Mouse (Mus musculus): Measurements from ENCODE around the gene Snapin. TPM values are rescaled to one million over a fixed set of nuclear protein-coding genes. Genes with fewer than 3 reads are reported as not detected.

The Snapin gene
- polyA plus RNA-seq, 1 experiment from 2014 or later = 89.3 TPM

DNA sequence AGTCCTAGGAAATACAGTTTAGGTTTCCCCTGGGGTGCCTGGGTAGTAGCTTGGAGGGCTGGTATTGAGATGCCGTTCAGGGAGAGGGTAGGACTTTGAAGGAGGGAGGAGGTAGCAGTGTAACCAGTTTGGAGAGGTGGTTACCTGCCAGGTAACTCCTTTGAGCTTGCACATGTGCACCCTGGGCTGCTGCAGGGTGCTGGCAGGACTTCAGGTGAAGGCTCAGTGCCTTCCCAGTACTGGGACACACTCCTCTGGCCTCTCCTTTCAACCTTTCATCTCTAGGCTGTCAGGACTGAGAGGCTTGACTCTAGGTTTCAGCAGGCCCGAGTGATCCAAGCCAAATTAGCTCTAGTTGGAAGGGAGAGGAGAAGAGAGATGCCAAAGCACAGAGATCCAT lies 35.2 kb upstream of the Snapin start:
- H3K27me3 ChIP-seq (ENCODE audit: control insufficient read depth, insufficient read depth, low read length) = no peaks in the 10 kb centered on the region
- WGBS = 76% methylated on average over 2 of the region's 2 CpGs
- no peak overlapping the region for H3K4me3 ChIP-seq (ENCODE audit: control insufficient read depth in 1 of 2, insufficient read depth in 1 of 2, low read depth in 1 of 2, low read length in 2 of 2)
- no peaks in the 10 kb centered on the region for H3K9me3 ChIP-seq (ENCODE audit: control insufficient read depth, low read length)
- no peak overlapping the region for H3K27ac ChIP-seq (replicated peaks in 1 of 2; ENCODE audit: control insufficient read depth in 1 of 2, insufficient read depth in 1 of 2, low read depth in 2 of 2, low read length in 2 of 2)
- H3K36me3 ChIP-seq (ENCODE audit: control insufficient read depth, insufficient read depth, low read length) = peaks cover 17% of the 10 kb centered on the region; the same call in 1 of the 2 replicates
- H3K9ac ChIP-seq (ENCODE audit: low read length) = no peak overlapping the region
- no peak overlapping the region for H3K4me2 ChIP-seq (ENCODE audit: low read length)
- no peak for ATAC-seq (ENCODE audit: insufficient number of reproducible peaks, insufficient read depth, low FRiP score, low read depth)
- H3K4me1 ChIP-seq (ENCODE audit: control insufficient read depth in 2 of 2, insufficient read depth in 2 of 2, low read length in 2 of 2) = 0 out of 4 replicates have a peak, but pooled peaks cover 0 to 6% of the 10 kb centered on the region in 2 experiments

- WGBS = 49% methylated on average over 4 of the region's 4 CpGs
- Histone ChIP-seq H3K9ac (ENCODE audit: low read length) (no peak overlapping the region), H3K4me2 (ENCODE audit: low read length) (no peak overlapping the region), H3K27ac (replicated peaks in 1 of 2; ENCODE audit: control insufficient read depth in 1 of 2, insufficient read depth in 1 of 2, low read depth in 2 of 2, low read length in 2 of 2) (no peak overlapping the region), H3K4me3 (ENCODE audit: control insufficient read depth in 1 of 2, insufficient read depth in 1 of 2, low read depth in 1 of 2, low read length in 2 of 2) (no peak overlapping the region), H3K36me3 (ENCODE audit: control insufficient read depth, insufficient read depth, low read length) (peaks cover 20% of the 10 kb centered on the region; the same call in 1 of the 2 replicates), H3K27me3 (ENCODE audit: control insufficient read depth, insufficient read depth, low read length) (no peaks in the 10 kb centered on the region), H3K9me3 (ENCODE audit: control insufficient read depth, low read length) (no peaks in the 10 kb centered on the region), H3K4me1 (ENCODE audit: control insufficient read depth in 2 of 2, insufficient read depth in 2 of 2, low read length in 2 of 2) (0 out of 4 replicates have a peak, but pooled peaks cover 0 to 6% of the 10 kb centered on the region in 2 experiments)
- no peak for ATAC-seq (ENCODE audit: insufficient number of reproducible peaks, insufficient read depth, low FRiP score, low read depth)
These were observed 34.6 kb upstream of the Snapin start for GRCm38 (mm10) chr3:90525421-90525820.

- Histone ChIP-seq H3K36me3 (ENCODE audit: control insufficient read depth, insufficient read depth, low read length) (peaks cover 21% of the 10 kb centered on the region; the same call in 1 of the 2 replicates), H3K27me3 (ENCODE audit: control insufficient read depth, insufficient read depth, low read length) (no peaks in the 10 kb centered on the region), H3K9ac (ENCODE audit: low read length) (no peak overlapping the region), H3K4me2 (ENCODE audit: low read length) (no peak overlapping the region), H3K4me1 (ENCODE audit: control insufficient read depth in 2 of 2, insufficient read depth in 2 of 2, low read length in 2 of 2) (peaks cover 14 to 17% of the 10 kb centered on the region in 2 experiments), H3K4me3 (ENCODE audit: control insufficient read depth in 1 of 2, insufficient read depth in 1 of 2, low read depth in 1 of 2, low read length in 2 of 2) (no peak overlapping the region), H3K27ac (replicated peaks in 1 of 2; ENCODE audit: control insufficient read depth in 1 of 2, insufficient read depth in 1 of 2, low read depth in 2 of 2, low read length in 2 of 2) (no peak overlapping the region), H3K9me3 (ENCODE audit: control insufficient read depth, low read length) (no peaks in the 10 kb centered on the region)
- 71% methylated on average over 4 of the region's 4 CpGs for WGBS
- no peak for ATAC-seq (ENCODE audit: insufficient number of reproducible peaks, insufficient read depth, low FRiP score, low read depth)
These were observed 26.9 kb upstream of the Snapin start for GRCm38 (mm10) chr3:90517711-90518110.

DNA sequence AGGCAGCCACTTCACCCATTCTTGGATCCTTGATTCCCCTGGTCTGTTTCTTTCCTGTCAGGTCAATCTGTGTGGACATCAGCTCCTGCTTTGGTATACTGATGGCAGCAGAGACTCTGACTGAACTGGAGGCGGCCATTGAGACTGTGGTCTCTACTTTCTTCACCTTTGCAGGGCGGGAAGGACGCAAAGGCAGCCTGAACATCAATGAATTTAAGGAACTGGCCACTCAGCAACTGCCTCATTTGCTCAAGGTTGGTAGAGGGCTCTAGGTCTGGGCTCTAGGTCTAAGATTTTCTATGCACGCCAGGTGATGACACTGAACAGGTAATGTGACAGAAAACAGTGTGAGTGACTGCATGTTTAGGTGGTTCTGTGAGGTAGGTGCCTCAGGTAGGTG lies 25.0 kb upstream of the Snapin start:
- H3K36me3 ChIP-seq (ENCODE audit: control insufficient read depth, insufficient read depth, low read length) = peaks cover 22% of the 10 kb centered on the region; the same call in 1 of the 2 replicates
- H3K27me3 ChIP-seq (ENCODE audit: control insufficient read depth, insufficient read depth, low read length) = no peaks in the 10 kb centered on the region
- WGBS = 90% methylated on average over 4 of the region's 4 CpGs
- H3K9ac ChIP-seq (ENCODE audit: low read length) = no peak overlapping the region
- no peak overlapping the region for H3K4me3 ChIP-seq (ENCODE audit: control insufficient read depth in 1 of 2, insufficient read depth in 1 of 2, low read depth in 1 of 2, low read length in 2 of 2)
- no peak for ATAC-seq (ENCODE audit: insufficient number of reproducible peaks, insufficient read depth, low FRiP score, low read depth)
- peak overlapping the region; percentile 92 for H3K4me2 ChIP-seq (ENCODE audit: low read length)
- H3K4me1 ChIP-seq (ENCODE audit: control insufficient read depth in 2 of 2, insufficient read depth in 2 of 2, low read length in 2 of 2) = peaks cover 14 to 20% of the 10 kb centered on the region in 2 experiments
- H3K9me3 ChIP-seq (ENCODE audit: control insufficient read depth, low read length) = no peaks in the 10 kb centered on the region
- 0 out of 4 replicates have a peak overlapping the region, but pooled peaks of 1 of the 2 experiments have one; percentile 87 for H3K27ac ChIP-seq (replicated peaks in 1 of 2; ENCODE audit: control insufficient read depth in 1 of 2, insufficient read depth in 1 of 2, low read depth in 2 of 2, low read length in 2 of 2)

DNA sequence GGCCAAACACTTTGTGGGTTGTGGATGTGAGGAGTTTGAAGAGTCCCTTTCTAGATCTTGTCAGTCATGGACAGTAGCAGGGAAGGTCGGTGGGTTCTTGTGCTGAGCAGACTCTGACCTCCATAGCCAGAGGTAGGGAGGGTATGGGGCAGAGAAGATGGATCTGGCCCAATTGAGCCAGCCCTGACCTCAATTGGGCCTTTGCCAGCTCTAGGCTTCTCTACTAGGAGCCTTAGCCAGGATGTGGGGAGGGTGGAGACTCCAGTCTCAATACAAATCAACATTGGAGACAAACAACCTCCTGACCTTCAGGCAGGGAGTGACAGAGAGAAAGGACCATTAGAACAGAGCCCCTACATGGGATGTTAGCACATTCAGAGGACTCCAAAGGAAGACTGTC lies 24.4 kb upstream of the Snapin start:
- H3K27ac ChIP-seq (replicated peaks in 1 of 2; ENCODE audit: control insufficient read depth in 1 of 2, insufficient read depth in 1 of 2, low read depth in 2 of 2, low read length in 2 of 2) = peak overlapping the region in 1 of 2 experiments; percentile 87; a peak in 3 of 4 replicates
- peak overlapping the region; percentile 53 to 55 for H3K4me3 ChIP-seq (ENCODE audit: control insufficient read depth in 1 of 2, insufficient read depth in 1 of 2, low read depth in 1 of 2, low read length in 2 of 2)
- 28% methylated on average over 1 of the region's 1 CpGs for WGBS
- H3K9me3 ChIP-seq (ENCODE audit: control insufficient read depth, low read length) = no peaks in the 10 kb centered on the region
- H3K9ac ChIP-seq (ENCODE audit: low read length) = peak overlapping the region; percentile 79
- H3K4me2 ChIP-seq (ENCODE audit: low read length) = peak overlapping the region; percentile 92
- peaks cover 22% of the 10 kb centered on the region; the same call in 1 of the 2 replicates for H3K36me3 ChIP-seq (ENCODE audit: control insufficient read depth, insufficient read depth, low read length)
- H3K4me1 ChIP-seq (ENCODE audit: control insufficient read depth in 2 of 2, insufficient read depth in 2 of 2, low read length in 2 of 2) = peaks cover 14 to 20% of the 10 kb centered on the region in 2 experiments
- H3K27me3 ChIP-seq (ENCODE audit: control insufficient read depth, insufficient read depth, low read length) = no peaks in the 10 kb centered on the region
- ATAC-seq (ENCODE audit: insufficient number of reproducible peaks, insufficient read depth, low FRiP score, low read depth) = no peak

GRCm38 (mm10) chr3:90514691-90515090 lies 23.9 kb upstream of the Snapin start:
- ATAC-seq (ENCODE audit: insufficient number of reproducible peaks, insufficient read depth, low FRiP score, low read depth) = peak; percentile 83
- H3K4me2 ChIP-seq (ENCODE audit: low read length) = peak overlapping the region; percentile 92
- peak overlapping the region; percentile 79 for H3K9ac ChIP-seq (ENCODE audit: low read length)
- peak overlapping the region; percentile 77 to 87 for H3K27ac ChIP-seq (replicated peaks in 1 of 2; ENCODE audit: control insufficient read depth in 1 of 2, insufficient read depth in 1 of 2, low read depth in 2 of 2, low read length in 2 of 2)
- no peaks in the 10 kb centered on the region for H3K9me3 ChIP-seq (ENCODE audit: control insufficient read depth, low read length)
- no peaks in the 10 kb centered on the region for H3K27me3 ChIP-seq (ENCODE audit: control insufficient read depth, insufficient read depth, low read length)
- WGBS = 0% methylated on average over 10 of the region's 10 CpGs
- H3K4me3 ChIP-seq (ENCODE audit: control insufficient read depth in 1 of 2, insufficient read depth in 1 of 2, low read depth in 1 of 2, low read length in 2 of 2) = peak overlapping the region; percentile 53 to 55
- H3K36me3 ChIP-seq (ENCODE audit: control insufficient read depth, insufficient read depth, low read length) = peaks cover 22% of the 10 kb centered on the region; the same call in 1 of the 2 replicates
- peaks cover 14 to 20% of the 10 kb centered on the region in 2 experiments for H3K4me1 ChIP-seq (ENCODE audit: control insufficient read depth in 2 of 2, insufficient read depth in 2 of 2, low read length in 2 of 2)

GRCm38 (mm10) chr3:90513796-90514590 lies 23.2 kb upstream of the Snapin start, which contains the start of the genes S100a1 and S100a13:
Gene S100a1 (minus strand): TSS chr3:90514392.
Gene S100a13 (plus strand): TSS chr3:90514435.
- WGBS = 2% methylated on average over 25 of the region's 25 CpGs
- H3K4me3 ChIP-seq (ENCODE audit: control insufficient read depth in 1 of 2, insufficient read depth in 1 of 2, low read depth in 1 of 2, low read length in 2 of 2) = peak within 1 kb of the TSS; percentile 53 to 55
- H3K27ac ChIP-seq (replicated peaks in 1 of 2; ENCODE audit: control insufficient read depth in 1 of 2, insufficient read depth in 1 of 2, low read depth in 2 of 2, low read length in 2 of 2) = peak within 1 kb of the TSS; percentile 77 to 87
- no peaks in the 10 kb centered on the region for H3K27me3 ChIP-seq (ENCODE audit: control insufficient read depth, insufficient read depth, low read length)
- peaks cover 14 to 20% of the 10 kb centered on the region in 2 experiments for H3K4me1 ChIP-seq (ENCODE audit: control insufficient read depth in 2 of 2, insufficient read depth in 2 of 2, low read length in 2 of 2)
- H3K9ac ChIP-seq (ENCODE audit: low read length) = peak within 1 kb of the TSS; percentile 79
- H3K4me2 ChIP-seq (ENCODE audit: low read length) = peak within 1 kb of the TSS; percentile 92
- peak; percentile 57 for ATAC-seq (ENCODE audit: insufficient number of reproducible peaks, insufficient read depth, low FRiP score, low read depth)
- peaks cover 22% of the 10 kb centered on the region; the same call in 1 of the 2 replicates for H3K36me3 ChIP-seq (ENCODE audit: control insufficient read depth, insufficient read depth, low read length)
- no peaks in the 10 kb centered on the region for H3K9me3 ChIP-seq (ENCODE audit: control insufficient read depth, low read length)
